Mouse (Mus musculus) MEL (cell line): ENCODE measurements around the gene Galnt6. TPM values are rescaled to one million over a fixed set of nuclear protein-coding genes. Genes with fewer than 3 reads are reported as not detected.

Experiments
- DNase-seq: peaks from one replicate; pipeline ENCODE4 v3.0.0; 2011; ENCODE audit warnings: low read depth, low spot score
- H3K27ac ChIP-seq: 2 replicates; pipeline ENCODE4 v1.5.1; 2012; ENCODE audit warnings: low read depth, mild to moderate bottlenecking, control low read depth, low read length, moderate library complexity; ENCODE audit not compliant: control insufficient read depth
- H3K27me3 ChIP-seq, 2 experiments: fragments of 150-350 bp in 1 of 2; sonication (generic) in 1 of 2; 2 replicates each; pipeline ENCODE4 v1.6.1; 2012; ENCODE audit warnings: low read length in 2 of 2, mild to moderate bottlenecking in 2 of 2, improper control_type of control experiment in 1 of 2, moderate library complexity in 1 of 2; ENCODE audit not compliant: insufficient read depth in 2 of 2, control insufficient read depth in 1 of 2
- H3K36me3 ChIP-seq, 2 experiments: 2 replicates each; pipeline ENCODE4 v1.6.1; 2012 to 2014; ENCODE audit warnings: low read length in 2 of 2, improper control_type of control experiment in 1 of 2, inconsistent platforms in 1 of 2, mild to moderate bottlenecking in 1 of 2; ENCODE audit not compliant: insufficient read depth in 2 of 2, control insufficient read depth in 1 of 2
- H3K4me1 ChIP-seq, 2 experiments: fragments of 150-350 bp in 1 of 2; sonication (generic) in 1 of 2; 2 replicates each; pipeline ENCODE4 v1.6.1; 2012; ENCODE audit warnings: low read length in 2 of 2, improper control_type of control experiment in 1 of 2, mild to moderate bottlenecking in 1 of 2; ENCODE audit not compliant: insufficient read depth in 2 of 2, control insufficient read depth in 1 of 2
- H3K4me3 ChIP-seq, 2 experiments: fragments of 150-350 bp in 1 of 2; sonication (generic) in 1 of 2; 2 replicates each; pipeline ENCODE4 v1.5.1; 2012; ENCODE audit warnings: low read depth in 2 of 2, low read length in 2 of 2, mild to moderate bottlenecking in 2 of 2, moderate library complexity in 2 of 2, control low read depth in 1 of 2, improper control_type of control experiment in 1 of 2; ENCODE audit not compliant: control insufficient read depth in 1 of 2, insufficient read depth in 1 of 2
- H3K79me2 ChIP-seq: 2 replicates; pipeline ENCODE4 v1.6.1; 2012; ENCODE audit warnings: mild to moderate bottlenecking, low read length, moderate library complexity; ENCODE audit not compliant: control insufficient read depth, poor library complexity, insufficient read depth
- H3K9ac ChIP-seq: 2 replicates; pipeline ENCODE4 v1.6.1; 2012; ENCODE audit warnings: low read depth, mild to moderate bottlenecking, control low read depth, low read length, moderate library complexity; ENCODE audit not compliant: control insufficient read depth, poor library complexity, severe bottlenecking
- H3K9me3 ChIP-seq: fragments of 150-350 bp; sonication (generic); replicated peaks from 2 replicates; pipeline ENCODE4 v1.6.1; 2012; ENCODE audit warnings: mild to moderate bottlenecking, low read length, improper control_type of control experiment, moderate library complexity; ENCODE audit not compliant: insufficient read depth
- BHLHE40 ChIP-seq: IDR thresholded peaks from 2 replicates; pipeline ENCODE4 v1.6.1; 2012; ENCODE audit warnings: low read depth, mild to moderate bottlenecking, inconsistent platforms, low read length, improper control_type of control experiment, borderline replicate concordance
- CHD1 ChIP-seq: IDR thresholded peaks from 2 replicates; pipeline ENCODE4 v1.6.1; 2012; ENCODE audit warnings: low read depth, mild to moderate bottlenecking, inconsistent platforms, low read length, improper control_type of control experiment
- CHD2 ChIP-seq: IDR thresholded peaks from 2 replicates; pipeline ENCODE4 v1.6.1; 2011; ENCODE audit warnings: low read length, improper control_type of control experiment
- CTCF ChIP-seq, 3 experiments: IDR thresholded peaks in 2 of 3; conservative IDR thresholded peaks in 1 of 3; 2 replicates each; pipeline ENCODE4 v1.5.1; 2011 to 2012; ENCODE audit warnings: low read length in 3 of 3, low read depth in 2 of 3, mild to moderate bottlenecking in 2 of 3, improper control_type of control experiment in 1 of 3, inconsistent platforms in 1 of 3, mixed read lengths in 1 of 3, moderate library complexity in 1 of 3; ENCODE audit not compliant: control insufficient read depth in 1 of 3, insufficient read depth in 1 of 3, poor library complexity in 1 of 3, severe bottlenecking in 1 of 3
- E2F4 ChIP-seq: IDR thresholded peaks from 2 replicates; pipeline ENCODE4 v1.6.1; 2011; ENCODE audit warnings: low read depth, low read length, improper control_type of control experiment, borderline replicate concordance
- ELF1 ChIP-seq: IDR thresholded peaks from 2 replicates; pipeline ENCODE4 v1.6.1; 2014; ENCODE audit warnings: low read depth, mild to moderate bottlenecking, inconsistent platforms, low read length, improper control_type of control experiment, moderate library complexity
- EP300 ChIP-seq, 2 experiments: IDR thresholded peaks; 2 replicates each; pipeline ENCODE4 v1.6.1; 2011; ENCODE audit warnings: improper control_type of control experiment in 2 of 2, low read length in 2 of 2, low read depth in 1 of 2, mild to moderate bottlenecking in 1 of 2
- GABPA ChIP-seq: IDR thresholded peaks from 2 replicates; pipeline ENCODE4 v1.6.1; 2012; ENCODE audit warnings: low read depth, mild to moderate bottlenecking, inconsistent platforms, low read length, improper control_type of control experiment, moderate library complexity
- GATA1 ChIP-seq: IDR thresholded peaks from 2 replicates; pipeline ENCODE4 v1.6.1; 2011; ENCODE audit warnings: low read depth, low read length, improper control_type of control experiment
- HCFC1 ChIP-seq: IDR thresholded peaks from 2 replicates; pipeline ENCODE4 v1.6.1; 2012; ENCODE audit warnings: low read depth, mild to moderate bottlenecking, inconsistent platforms, low read length, improper control_type of control experiment, moderate library complexity
- JUND ChIP-seq: IDR thresholded peaks from 2 replicates; pipeline ENCODE4 v1.6.1; 2011; ENCODE audit warnings: low read depth, mild to moderate bottlenecking, improper control_type of control experiment, low read length
- MAFK ChIP-seq: IDR thresholded peaks from 2 replicates; pipeline ENCODE4 v1.6.1; 2011; ENCODE audit warnings: low read depth, mild to moderate bottlenecking, low read length, improper control_type of control experiment, borderline replicate concordance
- MAX ChIP-seq: IDR thresholded peaks from 2 replicates; pipeline ENCODE4 v1.6.1; 2011; ENCODE audit warnings: low read length, improper control_type of control experiment
- MAZ ChIP-seq: IDR thresholded peaks from 2 replicates; pipeline ENCODE4 v1.6.1; 2012; ENCODE audit warnings: low read depth, mild to moderate bottlenecking, inconsistent platforms, low read length, improper control_type of control experiment
- MEF2A ChIP-seq: IDR thresholded peaks from 2 replicates; pipeline ENCODE4 v1.6.1; 2014; ENCODE audit warnings: low read depth, mild to moderate bottlenecking, inconsistent platforms, low read length, improper control_type of control experiment; ENCODE audit not compliant: poor library complexity, insufficient replicate concordance, severe bottlenecking; ENCODE audit errors: extremely low read depth
- MYB ChIP-seq: IDR thresholded peaks from 2 replicates; pipeline ENCODE4 v1.6.1; 2011; ENCODE audit warnings: mild to moderate bottlenecking, low read depth, low read length, improper control_type of control experiment
- NELFE ChIP-seq: IDR thresholded peaks from 2 replicates; pipeline ENCODE4 v1.6.1; 2011; ENCODE audit warnings: low read depth, low read length, improper control_type of control experiment
- NRF1 ChIP-seq: IDR thresholded peaks from 2 replicates; pipeline ENCODE4 v1.6.1; 2014; ENCODE audit warnings: low read depth, mild to moderate bottlenecking, inconsistent platforms, low read length, improper control_type of control experiment, moderate library complexity; ENCODE audit not compliant: poor library complexity, insufficient read depth, severe bottlenecking
- POLR2A ChIP-seq, 2 experiments: IDR thresholded peaks; 2 replicates each; pipeline ENCODE4 v1.6.1; 2011 to 2012; ENCODE audit warnings: low read length in 2 of 2, mild to moderate bottlenecking in 2 of 2, control low read depth in 1 of 2, improper control_type of control experiment in 1 of 2, low read depth in 1 of 2, moderate library complexity in 1 of 2; ENCODE audit not compliant: control insufficient read depth in 1 of 2, insufficient read depth in 1 of 2, poor library complexity in 1 of 2
- POLR2AphosphoS2 ChIP-seq: IDR thresholded peaks from 2 replicates; pipeline ENCODE4 v1.6.1; 2011; ENCODE audit warnings: low read length, improper control_type of control experiment
- POLR2AphosphoS5 ChIP-seq: IDR thresholded peaks from 2 replicates; pipeline ENCODE4 v1.6.1; 2012; ENCODE audit warnings: low read depth, borderline replicate concordance, mild to moderate bottlenecking, inconsistent platforms, low read length, moderate library complexity, mixed read lengths
- RAD21 ChIP-seq: IDR thresholded peaks from 2 replicates; pipeline ENCODE4 v1.6.1; 2011; ENCODE audit warnings: mild to moderate bottlenecking, low read depth, low read length, improper control_type of control experiment
- SIN3A ChIP-seq: IDR thresholded peaks from 2 replicates; pipeline ENCODE4 v1.6.1; 2012; ENCODE audit warnings: low read length, improper control_type of control experiment, inconsistent platforms
- SMC3 ChIP-seq: IDR thresholded peaks from 2 replicates; pipeline ENCODE4 v1.6.1; 2011; ENCODE audit warnings: low read depth, low read length, improper control_type of control experiment
- TAL1 ChIP-seq: IDR thresholded peaks from 2 replicates; pipeline ENCODE4 v1.6.1; 2012; ENCODE audit warnings: mild to moderate bottlenecking, inconsistent platforms, low read length, moderate library complexity, mixed read lengths
- TBP ChIP-seq: IDR thresholded peaks from 2 replicates; pipeline ENCODE4 v1.8.0; 2011; ENCODE audit warnings: low read depth, low read length, improper control_type of control experiment
- TCF12 ChIP-seq: IDR thresholded peaks from 2 replicates; pipeline ENCODE4 v1.6.1; 2014; ENCODE audit warnings: low read depth, mild to moderate bottlenecking, inconsistent platforms, low read length, improper control_type of control experiment, moderate library complexity
- UBTF ChIP-seq: IDR thresholded peaks from 2 replicates; pipeline ENCODE4 v1.6.1; 2012; ENCODE audit warnings: low read depth, mild to moderate bottlenecking, inconsistent platforms, low read length, improper control_type of control experiment, moderate library complexity, borderline replicate concordance; ENCODE audit not compliant: insufficient read depth
- USF1 ChIP-seq: IDR thresholded peaks from 2 replicates; pipeline ENCODE4 v1.6.1; 2014; ENCODE audit warnings: low read depth, mild to moderate bottlenecking, inconsistent platforms, low read length, improper control_type of control experiment, moderate library complexity
- USF2 ChIP-seq, 2 experiments: IDR thresholded peaks; 2 replicates each; pipeline ENCODE4 v1.6.1; 2011 to 2012; ENCODE audit warnings: improper control_type of control experiment in 2 of 2, low read length in 2 of 2, borderline replicate concordance in 1 of 2, inconsistent platforms in 1 of 2, low read depth in 1 of 2, mild to moderate bottlenecking in 1 of 2; ENCODE audit not compliant: insufficient read depth in 1 of 2
- ZC3H11A ChIP-seq: IDR thresholded peaks from 2 replicates; pipeline ENCODE4 v1.6.1; 2012; ENCODE audit warnings: low read depth, mild to moderate bottlenecking, inconsistent platforms, low read length, improper control_type of control experiment
- ZKSCAN1 ChIP-seq: IDR thresholded peaks from 2 replicates; pipeline ENCODE4 v1.6.1; 2012; ENCODE audit warnings: low read depth, mild to moderate bottlenecking, inconsistent platforms, low read length, improper control_type of control experiment, moderate library complexity
- ZMIZ1 ChIP-seq: IDR thresholded peaks from 2 replicates; pipeline ENCODE4 v1.6.1; 2012; ENCODE audit warnings: low read depth, mild to moderate bottlenecking, inconsistent platforms, low read length, improper control_type of control experiment, moderate library complexity
- polyA plus RNA-seq, 2 experiments: library from polyadenylated mRNA; stranded (reverse) in 1 of 2; unstranded in 1 of 2; fragments of >175 nt in 1 of 2; fragments of >200 nt in 1 of 2; gene quantifications; 2 replicates each; pipeline versions ENCODE4 v1.2.1 to v1.2.4; 2012; ENCODE audit warnings: low replicate concordance in 2 of 2, low read depth in 1 of 2; ENCODE audit not compliant: insufficient read length in 2 of 2, insufficient read depth in 1 of 2, missing spikeins in 1 of 2
- total RNA-seq: library from RNA; depleted of rRNA; stranded (reverse); fragments of 300-350 nt; gene quantifications from 2 replicates; pipeline ENCODE4 v1.2.3, GENCODE M21; 2012

The Galnt6 gene
- total and polyA plus RNA-seq, 3 experiments: 16.1 to 17.0 TPM; not detected in 1

DNA sequence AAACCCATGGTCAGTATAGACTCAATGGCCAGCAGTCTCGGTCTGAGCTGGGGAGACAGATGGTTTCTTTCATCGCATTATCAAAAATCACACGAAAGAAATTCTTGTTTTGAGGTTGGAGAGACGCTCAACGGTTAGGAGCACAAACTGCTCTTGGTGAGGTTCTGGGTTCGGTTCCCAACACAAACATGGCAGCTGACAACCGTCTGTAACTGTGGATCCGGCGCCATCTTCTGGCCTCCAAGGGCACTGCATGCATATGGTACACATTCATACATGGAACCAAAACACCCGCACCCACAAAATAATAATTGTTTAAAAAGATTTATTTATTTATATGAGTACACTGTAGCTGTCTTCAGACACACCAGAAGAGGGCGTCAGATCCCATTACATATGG lies 10.6 kb downstream of the Galnt6 start (continued):
- no peak for TF ChIP-seq UBTF
- TF ChIP-seq TBP: no peak
- TF ChIP-seq E2F4: no peak
- no peak for TF ChIP-seq MAFK
- no peak for TF ChIP-seq CHD1
- no peak for TF ChIP-seq JUND
- no peak for TF ChIP-seq POLR2AphosphoS2
- no peak for TF ChIP-seq NRF1
- TF ChIP-seq RAD21: peak; percentile 81
- no peak for TF ChIP-seq ELF1
- TF ChIP-seq CTCF (IDR thresholded peaks at IDR 0.05 in 2 of 3, conservative IDR thresholded peaks at IDR 0.05 in 1 of 3; ENCODE audit: control insufficient read depth in 1 of 3, insufficient read depth in 1 of 3, low read depth in 2 of 3, low read length in 3 of 3, poor library complexity in 1 of 3, severe bottlenecking in 1 of 3): peak; percentile 72 to 90 (median 78)
- TF ChIP-seq MAZ: peak; percentile 42; the same call in 1 of the 2 replicates
- TF ChIP-seq USF1: no peak
- TF ChIP-seq, all 39 proteins: peak for 6

DNA sequence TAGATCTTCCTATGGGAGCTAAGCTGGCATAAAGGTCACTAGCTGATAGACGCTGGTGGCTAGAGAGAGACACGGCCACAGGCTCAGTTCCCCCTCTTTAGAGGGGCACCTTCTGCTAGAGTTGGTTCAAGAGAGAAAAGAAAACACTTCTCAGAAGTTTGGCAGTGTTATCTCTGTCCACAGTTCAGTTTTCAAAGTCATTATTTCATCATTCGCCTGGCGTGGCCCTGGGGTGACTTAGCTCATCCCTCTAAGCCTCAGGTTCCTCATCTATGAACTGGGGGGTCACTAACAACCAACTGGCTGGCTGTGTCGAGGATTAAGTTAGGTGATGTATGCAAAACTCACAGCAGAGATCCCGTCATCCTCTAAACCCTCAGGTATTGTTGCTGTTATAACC lies 11.2 kb downstream of the Galnt6 start:
- DNase-seq: peak; percentile 92
- H3K27ac ChIP-seq: peak overlapping the region; percentile 90
- H3K79me2 ChIP-seq: no peaks in the 10 kb centered on the region
- peak overlapping the region; percentile 42 for H3K9ac ChIP-seq
- no peak overlapping the region for H3K4me3 ChIP-seq
- H3K36me3 ChIP-seq: peaks cover 2 to 21% of the 10 kb centered on the region in 2 experiments; a peak in 3 of 4 replicates
- H3K4me1 ChIP-seq: peaks cover 18 to 25% of the 10 kb centered on the region in 2 experiments
- no peaks in the 10 kb centered on the region for H3K27me3 ChIP-seq
- H3K9me3 ChIP-seq: no peaks in the 10 kb centered on the region
- no peak for TF ChIP-seq ELF1
- peak; percentile 82 to 85 for TF ChIP-seq EP300 (IDR thresholded peaks at IDR 0.05; ENCODE audit: low read depth in 1 of 2, low read length in 2 of 2)
- no peak for TF ChIP-seq POLR2AphosphoS5
- no peak for TF ChIP-seq UBTF
- no peak for TF ChIP-seq ZKSCAN1
- TF ChIP-seq BHLHE40: no peak
- TF ChIP-seq MAX: peak; percentile 61
- TF ChIP-seq POLR2A (IDR thresholded peaks at IDR 0.05; ENCODE audit: control insufficient read depth in 1 of 2, insufficient read depth in 1 of 2, low read depth in 1 of 2, low read length in 2 of 2, poor library complexity in 1 of 2): no peak
- TF ChIP-seq GABPA: no peak
- peak; percentile 73 for TF ChIP-seq SIN3A
- TF ChIP-seq GATA1: peak; percentile 79
- no peak for TF ChIP-seq MEF2A
- TF ChIP-seq TAL1: peak; percentile 68
- 0 out of 2 replicates have a peak, but pooled peaks have one; percentile 47 for TF ChIP-seq HCFC1
- peak; percentile 69; the same call in 1 of the 2 replicates for TF ChIP-seq MAZ
- TF ChIP-seq JUND: no peak
- TF ChIP-seq CTCF (IDR thresholded peaks at IDR 0.05 in 2 of 3, conservative IDR thresholded peaks at IDR 0.05 in 1 of 3; ENCODE audit: control insufficient read depth in 1 of 3, insufficient read depth in 1 of 3, low read depth in 2 of 3, low read length in 3 of 3, poor library complexity in 1 of 3, severe bottlenecking in 1 of 3): no peak
- no peak for TF ChIP-seq USF2 (IDR thresholded peaks at IDR 0.05; ENCODE audit: borderline replicate concordance in 1 of 2, insufficient read depth in 1 of 2, low read depth in 1 of 2, low read length in 2 of 2)
- no peak for TF ChIP-seq USF1
- no peak for TF ChIP-seq CHD2
- no peak for TF ChIP-seq RAD21
- TF ChIP-seq ZC3H11A: no peak
- TF ChIP-seq MYB: no peak
- TF ChIP-seq TCF12: peak; percentile 68; the same call in 1 of the 2 replicates
- no peak for TF ChIP-seq MAFK
- no peak for TF ChIP-seq ZMIZ1
- no peak for TF ChIP-seq TBP
- no peak for TF ChIP-seq SMC3
- no peak for TF ChIP-seq NELFE
